Mouse (Mus musculus): ENCODE data around the gene Nup93. TPM values are rescaled to one million over a fixed set of nuclear protein-coding genes. Genes with fewer than 3 reads are reported as not detected.

The Nup93 gene
- polyA plus RNA-seq, 1 experiment, result 29.1 TPM

- no peak for TF ChIP-seq POLR2A (IDR thresholded peaks at IDR 0.05; ENCODE audit: borderline replicate concordance, insufficient read depth, low read length)
- TF ChIP-seq CTCF (IDR thresholded peaks at IDR 0.05; ENCODE audit: borderline replicate concordance, insufficient read depth, low read depth, low read length), result no peak
- Histone ChIP-seq H3K4me3 (replicated peaks; ENCODE audit: insufficient read depth, low read depth, low read length) (no peak overlapping the region), H3K4me1 (ENCODE audit: control insufficient read depth, insufficient read depth, low read length) (no peaks in the 10 kb centered on the region), H3K27ac (ENCODE audit: insufficient read depth, low read length) (no peak overlapping the region), H3K27me3 (ENCODE audit: control insufficient read depth, insufficient read depth, low read length) (no peaks in the 10 kb centered on the region)
- no peak for DNase-seq
- whole genome bisulfite sequencing, result 79% methylated on average over 5 of the region's 5 CpGs
Observed at GRCm38 (mm10) chr8:94274030-94274429, 59.7 kb downstream of the Nup93 start.

DNA sequence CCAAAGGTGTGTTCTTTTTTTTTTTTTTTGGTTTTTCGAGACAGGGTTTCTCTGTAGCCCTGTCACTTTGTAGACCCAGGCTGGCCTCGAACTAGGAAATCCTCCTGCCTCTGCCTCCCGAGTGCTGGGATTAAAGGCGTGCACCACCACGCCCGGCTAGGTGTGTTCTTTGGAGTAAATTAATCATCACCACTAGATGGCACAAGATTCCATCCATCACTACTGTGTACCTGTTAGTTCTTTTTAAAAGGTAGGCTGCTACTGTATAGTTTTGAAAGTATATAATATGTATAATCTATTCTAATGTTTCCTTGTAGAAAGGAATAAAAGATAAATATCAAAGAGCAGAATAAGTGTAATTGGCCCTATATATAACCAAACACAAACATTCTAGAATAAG, 63.9 kb downstream of the Nup93 start:
- DNase-seq, result no peak
- H3K27ac ChIP-seq (ENCODE audit: insufficient read depth, low read length), result no peak overlapping the region
- peak; percentile 30; the same call in 1 of the 2 replicates for TF ChIP-seq CTCF (IDR thresholded peaks at IDR 0.05; ENCODE audit: borderline replicate concordance, insufficient read depth, low read depth, low read length)
- TF ChIP-seq POLR2A (IDR thresholded peaks at IDR 0.05; ENCODE audit: borderline replicate concordance, insufficient read depth, low read length), result no peak
- H3K4me1 ChIP-seq (ENCODE audit: control insufficient read depth, insufficient read depth, low read length), result no peaks in the 10 kb centered on the region; the same call in 1 of the 2 replicates
- H3K4me3 ChIP-seq (replicated peaks; ENCODE audit: insufficient read depth, low read depth, low read length), result no peak overlapping the region
- 88% methylated on average over 6 of the region's 6 CpGs for WGBS
- no peaks in the 10 kb centered on the region for H3K27me3 ChIP-seq (ENCODE audit: control insufficient read depth, insufficient read depth, low read length)

DNA sequence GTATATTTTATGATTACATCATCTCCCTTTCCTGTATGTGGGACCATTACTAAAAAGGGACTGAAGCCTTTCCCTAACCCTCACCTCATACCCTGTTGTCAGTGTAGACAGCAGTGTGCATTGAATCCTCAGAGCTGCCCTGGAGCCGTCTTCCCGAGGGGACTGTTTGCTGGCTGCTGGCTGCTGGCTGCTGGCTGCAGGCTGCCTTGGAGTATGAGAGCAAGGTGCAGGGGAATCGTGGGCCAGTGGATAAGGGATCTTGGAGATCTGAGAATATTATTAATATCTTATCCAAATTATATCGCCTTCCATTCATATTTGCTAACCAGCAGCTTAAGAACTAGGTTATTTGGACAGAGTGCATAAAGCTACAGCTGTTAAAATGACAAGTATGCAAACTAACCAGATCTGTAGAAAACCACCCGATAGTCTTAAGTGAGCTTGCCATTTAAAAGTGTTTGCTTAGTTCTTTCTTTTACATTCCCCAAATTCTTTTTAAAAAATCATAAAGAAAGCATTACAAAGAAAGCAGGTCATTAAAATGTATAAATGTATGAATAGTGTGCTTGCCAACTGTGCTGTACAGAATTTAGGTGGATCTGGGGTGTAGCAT, 65.7 kb downstream of the Nup93 start:
- Histone ChIP-seq H3K27ac (ENCODE audit: insufficient read depth, low read length) (no peak overlapping the region), H3K4me1 (ENCODE audit: control insufficient read depth, insufficient read depth, low read length) (peaks cover 3% of the 10 kb centered on the region; the same call in 1 of the 2 replicates), H3K27me3 (ENCODE audit: control insufficient read depth, insufficient read depth, low read length) (no peaks in the 10 kb centered on the region), H3K4me3 (replicated peaks; ENCODE audit: insufficient read depth, low read depth, low read length) (no peak overlapping the region)
- WGBS, result 88% methylated on average over 5 of the region's 5 CpGs
- TF ChIP-seq CTCF (IDR thresholded peaks at IDR 0.05; ENCODE audit: borderline replicate concordance, insufficient read depth, low read depth, low read length), result no peak
- no peak for TF ChIP-seq POLR2A (IDR thresholded peaks at IDR 0.05; ENCODE audit: borderline replicate concordance, insufficient read depth, low read length)
- DNase-seq, result no peak

- H3K4me3 ChIP-seq (replicated peaks; ENCODE audit: insufficient read depth, low read depth, low read length), result no peak overlapping the region
Observed at GRCm38 (mm10) chr8:94282453-94282985, 68.2 kb downstream of the Nup93 start.

GRCm38 (mm10) chr8:94284204-94284603, 69.8 kb downstream of the Nup93 start:
- 86% methylated on average over 7 of the region's 7 CpGs for WGBS

More at GRCm38 (mm10) chr8:94282453-94282985, 68.2 kb downstream of the Nup93 start:
- DNase-seq, result peak; percentile 34 to 51
- no peak for TF ChIP-seq POLR2A (IDR thresholded peaks at IDR 0.05; ENCODE audit: borderline replicate concordance, insufficient read depth, low read length)
- no peak for TF ChIP-seq CTCF (IDR thresholded peaks at IDR 0.05; ENCODE audit: borderline replicate concordance, insufficient read depth, low read depth, low read length)
- 6% methylated on average over 3 of the region's 3 CpGs for WGBS
- Histone ChIP-seq H3K27ac (ENCODE audit: insufficient read depth, low read length) (no peak overlapping the region), H3K27me3 (ENCODE audit: control insufficient read depth, insufficient read depth, low read length) (no peaks in the 10 kb centered on the region), H3K4me1 (ENCODE audit: control insufficient read depth, insufficient read depth, low read length) (peaks cover 3% of the 10 kb centered on the region; the same call in 1 of the 2 replicates)

DNA sequence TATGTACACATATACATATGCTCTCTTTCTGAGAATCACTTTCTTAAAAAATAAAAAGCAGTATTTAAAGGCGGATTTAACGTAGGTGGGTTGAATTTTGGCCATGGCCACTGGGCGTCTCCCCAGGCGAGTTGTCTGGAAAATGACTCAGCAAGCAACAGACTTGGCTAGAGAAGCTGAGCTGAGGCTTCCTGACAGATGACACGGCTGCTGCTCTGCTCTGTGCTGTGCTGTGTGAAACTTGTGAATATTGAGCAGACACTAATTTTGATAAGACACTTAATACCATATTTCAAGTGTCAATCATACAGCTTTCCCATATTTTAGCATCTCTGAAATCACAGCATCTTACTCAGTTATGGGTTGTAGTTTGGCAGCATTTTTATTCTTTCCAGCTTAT, 76.2 kb downstream of the Nup93 start:
- WGBS, result 55% methylated on average over 5 of the region's 5 CpGs
- H3K27me3 ChIP-seq (ENCODE audit: control insufficient read depth, insufficient read depth, low read length), result no peaks in the 10 kb centered on the region; the same call in 1 of the 2 replicates
- no peak overlapping the region for H3K27ac ChIP-seq (ENCODE audit: insufficient read depth, low read length)
- no peak for DNase-seq
- H3K4me1 ChIP-seq (ENCODE audit: control insufficient read depth, insufficient read depth, low read length), result no peaks in the 10 kb centered on the region
- H3K4me3 ChIP-seq (replicated peaks; ENCODE audit: insufficient read depth, low read depth, low read length), result no peak overlapping the region
- no peak for TF ChIP-seq CTCF (IDR thresholded peaks at IDR 0.05; ENCODE audit: borderline replicate concordance, insufficient read depth, low read depth, low read length)
- no peak for TF ChIP-seq POLR2A (IDR thresholded peaks at IDR 0.05; ENCODE audit: borderline replicate concordance, insufficient read depth, low read length)

More at GRCm38 (mm10) chr8:94284204-94284603, 69.8 kb downstream of the Nup93 start:
- Histone ChIP-seq H3K4me1 (ENCODE audit: control insufficient read depth, insufficient read depth, low read length) (peaks cover 3% of the 10 kb centered on the region; the same call in 1 of the 2 replicates), H3K27ac (ENCODE audit: insufficient read depth, low read length) (no peak overlapping the region), H3K27me3 (ENCODE audit: control insufficient read depth, insufficient read depth, low read length) (no peaks in the 10 kb centered on the region), H3K4me3 (replicated peaks; ENCODE audit: insufficient read depth, low read depth, low read length) (no peak overlapping the region)
- no peak for DNase-seq
- TF ChIP-seq POLR2A (IDR thresholded peaks at IDR 0.05; ENCODE audit: borderline replicate concordance, insufficient read depth, low read length), result no peak
- no peak for TF ChIP-seq CTCF (IDR thresholded peaks at IDR 0.05; ENCODE audit: borderline replicate concordance, insufficient read depth, low read depth, low read length)

GRCm38 (mm10) chr8:94292072-94292471, 77.7 kb downstream of the Nup93 start:
- no peak overlapping the region for H3K4me3 ChIP-seq (replicated peaks; ENCODE audit: insufficient read depth, low read depth, low read length)
- DNase-seq, result no peak
- 71% methylated on average over 6 of the region's 6 CpGs for WGBS
- no peaks in the 10 kb centered on the region; the same call in 1 of the 2 replicates for H3K27me3 ChIP-seq (ENCODE audit: control insufficient read depth, insufficient read depth, low read length)
- TF ChIP-seq CTCF (IDR thresholded peaks at IDR 0.05; ENCODE audit: borderline replicate concordance, insufficient read depth, low read depth, low read length) (no peak), POLR2A (IDR thresholded peaks at IDR 0.05; ENCODE audit: borderline replicate concordance, insufficient read depth, low read length) (no peak)
- H3K27ac ChIP-seq (ENCODE audit: insufficient read depth, low read length), result no peak overlapping the region
- H3K4me1 ChIP-seq (ENCODE audit: control insufficient read depth, insufficient read depth, low read length), result no peaks in the 10 kb centered on the region

DNA sequence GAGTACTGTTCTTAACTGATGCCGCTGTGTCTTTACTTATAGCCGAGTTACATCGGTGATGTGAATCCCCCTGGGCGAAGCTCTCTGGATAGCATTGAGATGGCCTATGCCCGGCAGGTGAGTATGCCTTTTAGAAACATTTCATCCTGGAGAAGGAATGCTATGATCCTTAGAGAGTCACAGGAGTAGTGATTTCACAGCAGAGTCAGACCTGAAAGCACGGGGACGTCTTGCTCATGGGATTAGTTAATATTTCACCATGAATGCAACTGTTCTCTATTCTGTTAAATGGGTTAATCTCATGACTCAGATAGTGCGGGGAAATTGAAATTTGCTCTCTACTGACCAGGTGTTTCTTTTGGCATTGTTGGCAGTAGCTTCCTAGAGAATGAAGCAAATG, 78.3 kb downstream of the Nup93 start:
- no peak overlapping the region for H3K27ac ChIP-seq (ENCODE audit: insufficient read depth, low read length)
- TF ChIP-seq POLR2A (IDR thresholded peaks at IDR 0.05; ENCODE audit: borderline replicate concordance, insufficient read depth, low read length), result no peak
- TF ChIP-seq CTCF (IDR thresholded peaks at IDR 0.05; ENCODE audit: borderline replicate concordance, insufficient read depth, low read depth, low read length), result no peak
- no peaks in the 10 kb centered on the region; the same call in 1 of the 2 replicates for H3K27me3 ChIP-seq (ENCODE audit: control insufficient read depth, insufficient read depth, low read length)
- H3K4me3 ChIP-seq (replicated peaks; ENCODE audit: insufficient read depth, low read depth, low read length), result no peak overlapping the region
- DNase-seq, result no peak
- 85% methylated on average over 8 of the region's 8 CpGs for WGBS
- no peaks in the 10 kb centered on the region for H3K4me1 ChIP-seq (ENCODE audit: control insufficient read depth, insufficient read depth, low read length)

All from cerebellum, adult 2 months (tissue).